Mouse (Mus musculus): ENCODE data around the gene Stard8.
"Not testable (repeated sequence)": the region's sequence is repeated elsewhere in the genome, so short reads cannot be mapped to it uniquely, and the experiment has no call there.

The Stard8 gene

GRCm38 (mm10) chrX:99003046-99003445 is at the start of gene Stard8:
Stard8 (plus strand) TSS chrX:99003248.
- peak; percentile 9 for DNase-seq (ENCODE audit: low spot score)

DNA sequence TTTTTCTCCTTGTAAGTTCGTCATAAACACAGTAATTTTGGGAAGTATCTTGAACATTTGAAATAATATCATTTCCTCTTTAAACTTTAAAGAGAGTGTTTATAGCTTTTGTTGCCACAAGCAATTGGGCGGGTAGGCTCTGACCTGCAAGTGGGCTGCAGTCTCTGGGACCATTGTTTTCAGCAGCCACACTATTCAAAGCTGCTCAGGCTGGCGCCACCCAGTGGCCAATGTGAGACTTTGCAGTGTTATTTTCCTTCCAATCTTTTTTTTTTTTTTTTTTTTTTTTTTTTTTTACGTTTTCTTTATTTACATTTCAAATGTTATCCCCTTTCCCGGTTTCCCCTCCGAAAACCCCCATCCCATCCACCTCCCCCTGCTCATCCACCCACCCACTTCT is 49.1 kb upstream of the Stard8 start:
- no peak for DNase-seq (ENCODE audit: low spot score)

DNA sequence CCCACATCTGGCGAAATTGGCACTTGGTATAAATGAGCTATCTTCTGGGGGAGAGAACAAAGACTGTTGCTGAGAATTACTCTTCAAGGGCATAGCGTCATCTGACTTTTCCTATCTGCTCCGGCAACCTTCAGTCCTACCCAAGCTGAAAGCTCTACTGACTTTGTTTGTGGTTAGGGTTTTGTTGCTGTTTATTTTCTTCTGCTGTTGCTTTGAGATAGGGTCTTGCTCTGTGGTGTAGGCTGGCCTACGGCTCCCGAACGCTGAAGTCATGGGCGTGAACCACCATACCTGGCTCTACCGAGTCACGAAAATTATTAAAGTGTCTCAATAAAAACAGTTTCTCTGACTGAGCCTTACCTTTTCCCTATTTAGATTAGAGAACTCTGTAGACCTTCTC is 44.8 kb upstream of the Stard8 start:
- no peak for DNase-seq (ENCODE audit: low spot score)

GRCm38 (mm10) chrX:98959050-98959449 is 44.0 kb upstream of the Stard8 start:
- no peak for DNase-seq (ENCODE audit: low spot score)

DNA sequence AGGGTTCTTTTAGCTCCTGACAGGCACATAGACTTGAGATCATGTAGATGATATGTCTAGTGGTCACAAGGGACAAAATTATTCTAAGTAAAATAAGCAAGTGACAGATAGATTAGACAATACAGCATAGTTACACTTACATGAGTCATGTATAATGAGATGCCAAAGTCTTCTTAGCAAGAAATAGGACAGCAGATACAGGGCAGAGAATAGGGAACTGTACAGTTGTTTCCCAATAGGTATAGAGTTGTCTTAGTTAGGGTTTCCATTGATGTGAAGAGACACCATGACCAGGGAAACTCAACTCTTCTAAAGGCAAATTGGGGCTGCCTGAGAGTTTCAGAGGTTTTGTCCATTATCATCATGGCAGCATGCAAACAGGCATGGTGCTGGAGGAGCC is 39.3 kb upstream of the Stard8 start:
- no peak for DNase-seq (ENCODE audit: low spot score)

DNA sequence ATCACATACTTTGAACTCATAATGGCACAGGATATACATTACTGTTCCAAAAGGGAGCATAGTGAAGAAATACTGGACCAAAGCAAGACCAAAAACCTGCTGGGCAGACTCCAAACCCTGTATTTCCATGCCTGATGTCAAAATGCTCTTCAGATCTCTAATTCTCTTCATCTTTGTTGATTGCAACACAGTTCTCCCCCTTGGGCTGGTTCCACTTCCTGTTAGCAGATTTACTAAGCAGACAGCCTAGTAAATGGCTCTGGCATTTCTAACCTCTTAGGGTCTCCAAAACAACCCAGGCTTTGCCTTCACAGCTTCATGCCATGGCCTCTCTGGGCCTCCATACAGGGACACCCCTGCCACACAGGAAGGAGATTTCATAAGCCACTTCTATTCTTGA is 38.5 kb upstream of the Stard8 start:
- no peak for DNase-seq (ENCODE audit: low spot score)

- DNase-seq (ENCODE audit: low spot score) = not testable (repeated sequence)
These were observed 16.4 kb upstream of the Stard8 start for GRCm38 (mm10) chrX:98986611-98987010.

GRCm38 (mm10) chrX:98989574-98989973 is 13.5 kb upstream of the Stard8 start:
- DNase-seq (ENCODE audit: low spot score) = peak; percentile 21

DNA sequence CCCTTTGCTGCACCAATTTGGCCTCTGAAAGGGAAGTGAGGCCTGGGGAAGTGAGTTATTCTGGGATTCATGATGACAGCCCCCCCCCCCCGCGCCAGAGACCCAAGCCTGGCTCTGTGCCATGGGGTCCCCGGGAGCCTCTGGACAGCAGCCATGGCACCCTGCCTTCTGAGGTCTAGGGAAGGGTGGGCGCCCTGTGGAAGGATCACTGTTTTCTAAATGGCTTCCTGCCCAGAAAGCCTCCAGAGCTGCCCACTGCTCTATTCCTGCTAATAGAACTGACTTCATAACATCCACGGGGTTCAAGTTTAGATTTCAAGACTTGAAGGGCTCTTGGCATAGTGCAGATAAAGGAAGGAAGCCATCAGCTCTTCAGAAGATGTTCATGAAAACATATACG is 983 bp upstream of the Stard8 start:
- DNase-seq (ENCODE audit: low spot score) = no peak

DNA sequence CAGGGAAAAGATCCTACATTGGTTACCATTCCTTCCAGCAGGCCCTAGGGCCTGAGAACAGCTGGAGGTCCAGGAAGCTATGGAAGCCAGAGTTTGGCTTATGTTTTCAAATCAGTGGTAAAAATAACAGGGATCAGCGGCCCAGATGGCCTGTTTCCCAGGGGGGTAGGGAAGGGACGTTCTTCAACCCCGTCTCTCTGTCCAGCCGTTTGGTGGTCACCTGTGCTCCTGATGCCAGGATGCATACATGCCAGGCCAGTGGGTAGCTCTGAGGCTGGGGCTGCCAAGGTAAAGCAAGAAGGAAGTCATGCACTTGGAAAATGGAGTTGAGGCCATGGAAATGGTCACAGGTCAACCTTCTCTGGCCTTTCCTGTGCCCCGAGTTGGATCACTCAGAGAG is 7.5 kb downstream of the Stard8 start:
- DNase-seq (ENCODE audit: low spot score) = no peak

- DNase-seq (ENCODE audit: low spot score) = peak; percentile 24
These were observed 8.2 kb downstream of the Stard8 start for GRCm38 (mm10) chrX:99011281-99011680.

- no peak for DNase-seq (ENCODE audit: low spot score)
These were observed 9.4 kb downstream of the Stard8 start for GRCm38 (mm10) chrX:99012486-99012885.

DNA sequence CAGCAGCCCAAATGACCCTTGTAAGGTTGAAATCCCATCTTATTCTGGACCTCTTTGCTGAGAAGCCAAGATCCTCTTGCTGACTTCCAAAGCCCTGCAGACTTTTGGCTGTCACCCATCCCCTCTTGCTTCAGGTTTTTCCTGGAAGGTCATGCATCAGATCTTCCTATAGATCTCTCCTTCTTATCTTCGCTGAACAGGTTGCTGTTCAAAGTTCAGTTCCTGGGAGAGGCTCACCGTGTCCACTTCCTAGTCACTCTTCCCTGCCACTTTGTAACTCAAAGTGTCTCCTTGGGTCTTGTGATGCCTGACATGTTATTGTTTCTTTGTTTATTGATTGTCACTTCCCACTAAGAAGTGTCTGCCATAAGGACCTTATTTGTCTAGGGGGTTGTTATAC is 12.7 kb downstream of the Stard8 start:
- no peak for DNase-seq (ENCODE audit: low spot score)

DNA sequence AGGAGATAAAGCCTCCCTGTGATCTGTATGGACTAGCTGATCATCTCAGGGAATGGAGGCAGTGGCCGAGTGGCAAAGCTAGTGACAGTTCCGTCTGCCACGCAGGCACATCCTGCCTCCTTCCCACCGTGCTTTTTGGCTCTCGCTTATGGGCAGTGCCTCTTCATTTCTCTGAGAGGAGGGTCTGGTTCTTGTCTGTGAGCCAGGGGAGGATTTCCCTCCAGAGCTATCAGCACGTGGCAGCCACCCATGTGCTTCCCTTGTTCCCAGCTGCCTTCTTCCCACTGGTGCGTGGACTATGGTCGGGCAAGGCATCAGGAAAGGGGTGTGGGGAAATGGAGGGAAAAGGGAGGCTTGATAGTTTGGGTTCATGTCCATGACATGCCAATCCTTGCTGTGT is 13.9 kb downstream of the Stard8 start:
- no peak for DNase-seq (ENCODE audit: low spot score)

DNA sequence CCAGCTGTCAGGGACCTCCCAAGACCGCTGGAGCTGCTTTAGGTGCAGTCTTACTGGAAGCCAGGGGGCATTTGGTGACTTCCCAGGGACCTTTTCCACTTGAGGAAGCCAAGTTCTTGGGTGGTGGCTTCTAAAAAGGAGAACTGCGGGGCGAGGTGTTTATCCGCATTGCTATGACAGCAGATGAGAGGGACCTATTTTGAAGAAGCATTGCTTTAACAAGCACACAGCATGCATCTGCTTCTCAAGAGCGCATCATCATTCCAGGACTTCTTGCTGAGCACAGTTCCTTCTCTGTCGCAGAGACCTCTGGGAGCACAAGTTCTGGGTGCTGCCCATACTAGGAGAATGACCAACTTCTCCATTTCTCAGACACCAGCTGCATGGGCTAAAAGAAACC is 14.8 kb downstream of the Stard8 start:
- DNase-seq (ENCODE audit: low spot score) = no peak

DNA sequence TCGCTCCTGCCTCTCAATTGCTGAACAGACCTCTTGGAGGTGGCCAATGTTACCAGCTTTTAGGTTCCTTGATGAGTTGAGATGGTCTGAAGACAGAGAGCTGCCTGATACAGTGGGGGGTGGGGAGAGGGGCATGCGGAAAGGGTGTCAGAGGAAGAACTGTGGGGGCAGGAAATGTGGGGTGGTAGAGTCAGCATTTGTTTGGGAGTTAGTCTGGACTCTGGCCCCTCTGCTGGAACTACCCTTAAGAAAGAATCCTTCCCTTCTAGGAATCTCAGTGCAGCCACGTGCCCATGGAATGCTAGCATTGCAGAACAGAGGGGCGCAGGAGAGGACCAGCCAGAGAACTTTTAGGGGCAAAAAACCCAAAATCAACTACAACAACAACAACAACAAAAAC is 16.3 kb downstream of the Stard8 start:
- no peak for DNase-seq (ENCODE audit: low spot score)

DNA sequence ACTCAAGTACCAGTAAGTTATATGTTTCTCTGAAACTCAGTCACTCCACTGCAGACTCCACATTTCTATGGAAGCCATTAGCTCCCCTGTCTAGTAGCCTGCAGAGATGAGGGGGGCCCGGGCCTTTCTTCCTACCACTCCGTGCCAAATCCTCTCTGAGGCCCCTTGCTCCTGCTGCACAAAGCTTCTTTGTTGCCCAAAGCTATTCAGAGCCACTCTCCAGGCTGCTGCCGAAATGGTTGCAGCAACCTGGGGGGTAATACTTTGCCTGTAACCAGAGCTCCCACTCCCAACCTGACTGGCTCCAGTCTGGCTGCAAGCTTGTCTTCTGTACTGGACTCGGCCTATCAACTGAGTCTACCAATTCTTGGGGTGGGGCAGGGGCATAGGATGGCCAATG is 17.2 kb downstream of the Stard8 start:
- DNase-seq (ENCODE audit: low spot score) = no peak

- DNase-seq (ENCODE audit: low spot score) = no peak
These were observed 18.5 kb downstream of the Stard8 start for GRCm38 (mm10) chrX:99021593-99021992.

DNA sequence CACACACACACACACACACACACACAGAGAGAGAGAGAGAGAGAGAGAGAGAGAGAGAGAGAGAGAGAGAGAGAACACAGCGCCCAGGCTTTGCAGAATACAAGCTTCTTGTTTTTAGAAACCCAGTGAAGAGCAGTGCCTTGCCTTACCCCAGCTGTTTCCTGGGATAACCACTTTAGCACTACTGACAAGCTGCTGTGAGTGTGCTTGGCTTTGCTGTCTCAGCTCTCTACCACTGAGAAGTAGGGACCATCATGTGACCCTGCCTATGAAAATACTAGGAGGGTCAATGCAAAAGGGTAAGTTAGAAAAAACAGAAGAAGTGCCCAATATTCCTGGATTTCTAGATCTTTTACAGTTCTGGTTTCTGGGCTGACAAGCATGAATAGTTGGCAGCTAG is 20.9 kb downstream of the Stard8 start:
- no peak for DNase-seq (ENCODE audit: low spot score)

DNA sequence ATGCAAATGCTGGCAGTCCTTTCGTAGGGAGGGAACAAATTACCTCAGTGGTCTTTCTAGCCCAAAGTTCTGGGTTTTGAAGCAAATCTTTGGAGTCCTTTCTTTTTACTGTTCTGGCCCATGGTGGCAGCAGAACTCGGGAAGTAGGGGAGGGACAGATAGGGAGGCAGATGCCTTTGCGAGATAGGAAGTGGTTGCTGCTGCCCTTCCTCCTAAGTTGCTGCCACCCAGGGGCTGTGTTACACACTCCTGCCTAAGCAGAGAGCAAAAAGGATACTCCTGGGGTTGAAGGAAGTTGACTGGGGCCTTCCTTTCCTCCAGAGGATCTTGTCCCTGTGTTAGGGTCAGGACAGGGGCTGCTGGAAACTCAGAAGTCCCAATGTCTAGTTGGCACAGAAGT is 32.4 kb downstream of the Stard8 start:
- DNase-seq (ENCODE audit: low spot score) = no peak

DNA sequence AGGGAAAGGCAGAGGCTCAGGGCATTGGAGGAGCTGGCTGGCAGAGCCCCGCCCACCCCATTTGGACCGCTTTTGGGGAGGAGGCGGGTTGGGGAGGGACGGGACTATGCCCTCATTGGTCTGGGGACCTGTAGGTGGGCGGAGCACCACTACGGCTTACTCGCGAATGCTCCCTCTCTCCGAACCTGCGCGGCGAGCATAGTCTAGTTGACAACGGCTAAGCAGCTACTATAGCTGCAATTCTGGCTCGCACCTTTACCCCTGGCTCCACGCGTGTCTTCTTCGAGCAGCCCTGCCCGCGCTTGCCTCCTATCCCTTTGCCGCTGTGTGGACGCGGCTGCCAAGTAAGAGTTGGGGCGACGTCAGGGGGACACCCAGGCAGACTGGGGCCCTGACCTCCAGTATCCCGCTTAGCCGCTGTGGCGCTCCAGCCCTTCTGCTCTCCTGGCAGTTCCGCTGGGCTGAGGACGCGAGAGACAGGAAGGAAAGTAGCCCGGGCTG is 39.5 kb downstream of the Stard8 start:
- DNase-seq (ENCODE audit: low spot score) = peak; percentile 83

- DNase-seq (ENCODE audit: low spot score) = no peak
These were observed 40.2 kb downstream of the Stard8 start for GRCm38 (mm10) chrX:99043275-99043674.

- no peak for DNase-seq (ENCODE audit: low spot score)
These were observed 40.7 kb downstream of the Stard8 start for GRCm38 (mm10) chrX:99043739-99044138.

DNA sequence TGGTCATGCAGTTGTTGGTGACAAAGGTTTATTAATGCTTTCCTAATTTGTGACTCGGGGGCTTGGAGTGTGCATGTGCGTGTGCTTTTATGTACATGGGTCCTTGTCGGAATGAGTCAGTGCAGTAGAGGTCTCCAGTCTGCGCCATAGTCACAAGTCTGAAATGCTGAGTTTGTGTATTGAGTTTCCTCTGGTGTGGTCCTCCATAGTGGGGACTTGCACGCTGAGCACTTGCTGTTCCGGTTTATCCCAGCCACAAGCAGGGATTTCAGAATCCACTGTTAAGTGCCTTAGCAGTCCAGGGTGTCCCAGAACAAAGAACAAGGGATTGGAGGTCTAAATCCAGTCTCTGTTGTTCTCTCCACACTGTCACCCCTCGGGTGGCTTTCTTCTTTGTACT is 42.3 kb downstream of the Stard8 start:
- DNase-seq (ENCODE audit: low spot score) = no peak
